Mouse (Mus musculus): ENCODE measurements around the gene Zfp526.

Zfp526 gene

DNA sequence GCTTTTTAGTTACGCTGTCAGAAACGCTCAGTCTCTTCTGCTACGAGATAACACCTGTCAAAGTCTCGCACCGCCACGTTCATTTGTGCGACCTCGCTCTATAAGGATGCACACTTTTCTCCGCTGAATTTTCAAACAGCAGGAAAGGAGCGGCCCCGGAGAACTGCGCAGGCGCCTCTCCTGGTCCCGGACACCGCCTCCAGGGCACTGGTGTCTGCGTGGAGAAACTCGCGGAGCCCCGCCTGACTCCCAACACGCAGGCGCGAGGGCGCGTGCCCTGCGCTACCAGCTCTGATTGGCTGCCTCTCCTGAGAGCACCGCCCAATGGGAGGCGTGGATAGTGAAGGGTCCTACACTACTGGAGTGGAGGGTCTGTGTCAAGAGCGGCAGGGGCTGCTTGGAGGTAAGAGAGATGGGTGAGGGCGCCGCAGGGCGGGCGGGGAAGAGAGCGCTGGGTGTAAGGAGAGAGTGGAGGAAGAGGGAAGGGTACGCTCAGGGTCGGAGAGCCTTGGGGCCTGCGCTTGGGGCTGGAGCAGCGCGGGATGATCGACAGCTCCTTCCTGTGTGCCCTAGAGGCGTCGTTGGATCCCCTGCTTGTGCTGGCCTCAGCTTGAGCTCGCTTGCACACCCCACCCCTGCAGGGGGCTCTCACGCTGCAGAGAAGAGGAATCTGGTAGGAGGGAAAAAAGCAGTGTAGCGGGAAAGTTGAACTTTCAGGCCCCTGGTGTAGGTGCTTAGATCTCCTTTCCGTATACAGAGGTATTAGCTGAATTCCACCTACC is at the start of gene Zfp526:
Zfp526 (plus strand) TSS at position 324 of the 782 bp plus-strand sequence.
- DNase-seq: peak; percentile 99

DNA sequence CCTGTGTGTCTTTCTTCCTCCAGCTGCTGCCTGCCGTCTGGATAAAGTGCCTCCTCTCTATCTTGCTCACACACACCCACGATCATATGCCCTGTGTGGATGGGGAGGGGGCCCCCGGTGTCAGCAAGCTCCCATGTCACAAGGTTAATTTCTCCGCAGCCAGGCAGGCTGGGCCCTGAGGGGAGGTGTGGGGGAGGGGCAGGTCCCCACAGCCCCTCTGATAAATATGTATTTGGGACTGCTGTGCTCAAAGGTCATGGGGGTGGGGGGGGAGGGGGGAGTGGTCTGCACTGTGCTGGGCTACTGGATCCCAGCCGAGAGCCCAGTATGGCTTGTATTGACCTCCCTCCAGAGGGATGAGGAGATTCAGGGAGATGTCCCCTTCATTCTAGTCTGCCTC is 48.6 kb upstream of the Zfp526 start:
- DNase-seq: no peak

DNA sequence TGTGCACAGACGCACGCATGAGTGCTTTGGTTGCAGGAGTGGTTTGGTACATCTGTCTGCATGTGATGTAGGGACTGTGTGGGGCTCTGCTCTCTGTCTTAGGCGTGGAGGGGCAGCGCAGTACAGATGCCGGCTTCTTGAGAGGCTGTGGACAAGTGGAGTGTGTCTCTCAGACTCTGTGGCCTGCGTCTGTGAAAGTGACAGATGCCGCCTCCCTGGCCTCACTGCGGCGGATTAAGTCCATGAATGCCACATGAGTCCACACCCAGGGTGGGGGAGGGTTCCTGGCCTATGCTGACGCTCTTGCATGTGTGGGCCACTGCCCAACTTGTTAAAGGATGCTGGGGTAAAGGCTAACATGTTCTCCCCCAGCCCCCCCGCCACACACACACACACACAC is 46.9 kb upstream of the Zfp526 start:
- no peak for DNase-seq

DNA sequence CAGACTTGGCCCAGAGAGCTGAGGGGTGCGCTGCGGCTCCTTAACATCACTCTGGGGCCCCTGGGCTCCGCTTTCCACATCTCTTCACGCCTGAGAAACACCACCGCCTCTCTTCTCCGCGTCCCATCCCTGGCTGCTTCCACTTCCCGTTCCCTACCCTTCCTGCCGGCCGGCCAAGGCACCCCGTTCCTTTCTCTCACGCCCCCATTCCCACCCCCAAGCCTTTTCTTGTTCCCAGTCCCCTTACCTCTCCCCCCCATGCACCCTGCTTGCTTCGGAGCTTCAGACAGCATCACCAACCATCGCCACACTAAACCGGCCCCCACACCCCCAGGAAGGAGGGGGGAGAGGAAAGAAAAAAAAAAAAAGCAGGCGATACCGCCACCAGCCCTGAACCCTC is 42.9 kb upstream of the Zfp526 start:
- no peak for DNase-seq

DNA sequence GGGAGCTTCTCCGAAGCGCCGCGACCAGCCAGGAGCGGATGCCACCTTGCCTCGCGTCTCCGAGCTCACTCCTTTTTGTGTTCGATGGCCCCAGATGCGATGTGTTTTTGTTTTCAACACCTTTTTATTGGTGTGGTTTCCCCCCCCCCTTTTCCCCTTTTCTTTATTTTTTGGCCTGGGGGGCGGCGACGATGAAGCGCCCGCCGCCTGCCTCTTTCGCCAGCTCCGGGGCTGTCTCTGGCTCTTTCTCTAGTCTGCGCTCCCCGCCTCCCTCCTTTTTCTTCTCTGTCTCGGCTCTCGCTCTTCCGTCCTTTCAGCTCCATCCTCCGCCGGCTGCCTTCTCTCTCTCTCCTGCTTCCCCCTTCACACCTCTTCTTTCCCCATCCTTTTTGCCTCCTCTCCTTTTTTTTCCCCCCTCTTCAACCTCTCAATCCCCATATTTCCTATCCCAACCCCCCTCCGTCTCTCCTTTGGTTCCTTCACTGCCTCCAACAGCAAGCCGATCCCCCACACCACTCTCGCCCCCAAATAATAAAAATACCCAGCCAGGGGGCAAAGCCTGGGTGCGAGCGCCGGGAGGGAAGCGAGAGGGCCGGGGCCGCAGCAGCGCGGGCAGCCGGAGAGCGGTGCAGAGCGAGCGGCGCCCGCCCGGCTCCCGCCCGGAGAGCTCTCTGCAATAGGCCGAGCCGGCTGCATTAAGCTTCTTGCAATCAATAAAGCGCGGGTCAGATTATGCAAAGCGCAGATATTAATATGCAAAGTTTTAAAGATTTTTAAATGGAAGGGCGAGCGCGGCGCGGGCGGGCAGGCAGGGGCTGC is 42.2 kb upstream of the Zfp526 start:
- DNase-seq: no peak

DNA sequence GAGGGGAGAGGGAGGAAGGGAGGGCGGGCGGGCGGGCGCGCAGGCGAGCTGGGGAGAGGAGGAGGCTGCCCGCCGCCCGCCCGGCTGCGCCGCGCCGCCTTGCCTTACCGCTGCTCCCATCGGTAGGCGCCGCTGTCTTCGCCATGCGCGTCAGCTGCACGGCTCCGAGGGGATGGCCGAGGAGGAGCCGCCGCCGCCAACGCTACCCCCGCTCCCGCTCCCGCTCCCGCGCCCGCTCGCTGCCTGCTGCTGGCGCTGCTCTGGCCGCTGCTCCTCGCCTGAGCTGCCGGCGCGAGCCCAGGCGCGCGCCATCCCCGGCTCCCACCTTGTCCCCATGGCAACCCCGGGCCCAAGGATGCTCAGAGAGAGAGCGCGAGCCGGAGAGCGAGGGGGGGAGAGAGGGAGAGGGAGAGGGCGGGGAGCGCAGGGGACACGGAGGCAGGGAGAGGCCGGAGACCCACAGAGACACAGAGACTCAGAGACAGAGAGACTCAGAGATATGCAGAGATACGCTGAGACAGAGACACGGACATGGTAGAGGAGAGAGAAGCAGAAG is 41.5 kb upstream of the Zfp526 start, which contains the start of gene Pou2f2:
Pou2f2 (minus strand) TSS at position 121 of the 556 bp plus-strand sequence.
- peak; percentile 63 for DNase-seq

DNA sequence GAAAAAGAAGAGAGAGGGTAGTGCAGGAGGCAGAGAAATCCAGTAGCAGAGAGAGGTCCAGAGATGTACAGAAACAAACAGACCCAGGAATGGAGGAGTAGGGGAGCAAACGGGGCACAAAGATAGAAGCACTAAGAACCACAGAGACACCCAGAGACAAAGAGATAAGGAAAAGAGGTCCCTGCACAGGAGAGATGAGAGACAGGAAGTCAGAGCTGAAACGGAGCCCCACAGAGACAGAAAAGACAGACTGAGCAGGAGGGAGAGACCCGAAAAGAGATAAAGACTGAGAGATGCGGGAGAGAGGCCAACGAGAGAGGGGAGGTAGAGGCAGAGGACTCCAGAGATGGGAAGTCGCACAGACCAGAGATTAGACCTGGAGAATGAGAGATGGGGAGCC is 40.7 kb upstream of the Zfp526 start:
- no peak for DNase-seq

DNA sequence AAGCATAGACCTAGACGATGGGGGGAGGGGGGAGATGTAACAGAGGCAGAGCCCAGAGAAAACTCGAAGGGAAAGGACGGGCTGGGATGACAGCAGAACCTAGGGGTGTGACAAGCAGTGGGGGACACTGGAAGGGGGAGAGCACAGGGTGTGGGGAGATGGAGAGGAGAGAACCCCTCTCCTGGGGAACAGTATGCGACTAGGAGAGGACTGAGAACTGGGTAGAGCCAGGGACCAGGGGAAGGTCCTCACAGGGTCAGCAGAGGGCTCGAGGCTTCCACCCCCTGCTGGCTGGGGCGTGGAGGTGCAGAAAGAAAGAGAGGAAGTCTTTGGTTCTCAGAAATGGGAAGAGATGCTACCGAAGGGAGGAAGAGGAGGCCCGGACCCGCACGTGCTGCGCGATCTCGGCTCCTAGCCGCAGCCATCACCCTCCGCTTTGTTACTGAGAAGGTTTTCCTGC is 39.9 kb upstream of the Zfp526 start:
- DNase-seq: no peak

DNA sequence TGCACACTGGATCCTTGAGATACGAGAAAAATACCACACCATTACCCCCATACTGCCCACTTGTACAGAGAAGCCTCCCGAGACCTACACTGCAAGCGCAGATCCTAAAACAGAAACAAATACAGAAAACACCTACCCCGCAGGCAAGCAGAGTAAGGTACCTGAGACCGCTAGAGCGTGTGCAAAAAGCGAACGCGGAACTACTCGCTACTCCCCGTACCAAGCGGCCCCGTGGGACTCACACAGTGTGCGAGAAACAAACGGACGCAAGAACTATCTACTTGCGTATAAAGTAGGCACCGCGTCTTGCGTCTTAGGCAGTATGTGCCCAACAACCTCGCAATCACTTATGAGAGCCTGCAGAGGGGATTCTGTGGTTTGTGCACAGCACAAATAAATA is 39.4 kb upstream of the Zfp526 start:
- no peak for DNase-seq

DNA sequence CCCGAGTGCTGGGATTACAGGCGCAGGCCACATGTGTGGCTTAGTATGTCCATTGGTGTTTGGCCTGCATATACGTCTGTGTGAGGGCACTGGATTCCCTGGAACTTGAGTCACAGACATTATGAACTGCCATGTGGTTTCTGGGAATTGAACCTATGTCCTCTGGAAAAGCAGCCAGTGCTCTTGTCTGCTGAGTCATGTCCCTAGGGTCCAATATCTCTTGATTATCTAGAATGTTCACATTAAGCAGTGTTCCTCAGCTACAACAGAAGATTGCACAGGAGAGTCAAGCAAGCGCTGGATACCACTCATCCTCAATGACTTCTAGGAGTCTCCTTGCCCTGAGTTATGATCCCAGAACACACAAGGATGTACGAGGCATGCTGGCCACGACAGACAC is 37.1 kb upstream of the Zfp526 start:
- DNase-seq: no peak

DNA sequence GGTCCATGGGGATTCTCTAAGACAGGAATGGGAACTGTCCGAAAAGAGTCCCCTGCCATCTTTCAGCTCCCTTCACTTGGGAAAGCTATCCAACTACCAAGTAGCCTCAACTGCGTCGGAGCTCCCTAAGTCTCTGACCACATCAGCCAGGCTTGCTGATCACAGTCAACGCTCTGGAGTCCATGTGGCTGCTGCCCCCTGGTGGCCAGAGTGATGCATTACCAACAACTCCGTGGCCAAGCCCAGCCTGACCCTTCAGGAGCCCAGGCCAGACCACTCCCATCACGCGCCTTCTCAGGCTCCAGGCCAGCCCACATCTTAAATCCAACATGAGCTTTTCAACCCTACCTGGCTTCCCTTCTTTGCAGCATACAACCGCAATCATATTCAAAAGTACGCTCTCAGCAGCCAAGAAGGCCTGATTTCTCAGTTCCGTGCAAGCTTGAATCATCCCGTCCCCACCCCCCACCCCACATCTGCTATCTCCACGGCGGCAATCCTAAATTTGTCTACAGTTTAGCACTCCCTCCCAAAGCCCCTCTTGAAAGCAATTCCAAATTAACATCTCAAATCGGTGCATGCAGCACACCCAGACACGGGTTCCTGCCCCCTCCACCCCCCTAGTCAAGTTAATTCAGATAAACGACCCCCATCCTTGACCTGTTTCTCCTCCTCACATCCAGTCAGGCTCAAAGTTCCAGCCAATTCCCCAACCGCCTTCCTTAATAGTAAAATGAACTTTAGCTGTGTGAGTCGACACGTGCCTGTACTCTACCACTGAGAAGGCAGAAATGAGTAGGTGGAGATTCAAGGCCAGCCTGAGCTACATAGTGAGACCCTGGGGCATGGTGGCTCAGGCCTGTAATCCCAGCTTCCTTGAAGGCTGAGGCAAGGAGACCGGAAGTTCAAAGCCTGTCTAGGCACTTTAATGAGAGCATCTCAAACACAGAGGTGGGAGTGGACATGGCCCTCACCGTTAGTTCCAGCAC is 33.3 kb upstream of the Zfp526 start:
- peak; percentile 86 for DNase-seq

DNA sequence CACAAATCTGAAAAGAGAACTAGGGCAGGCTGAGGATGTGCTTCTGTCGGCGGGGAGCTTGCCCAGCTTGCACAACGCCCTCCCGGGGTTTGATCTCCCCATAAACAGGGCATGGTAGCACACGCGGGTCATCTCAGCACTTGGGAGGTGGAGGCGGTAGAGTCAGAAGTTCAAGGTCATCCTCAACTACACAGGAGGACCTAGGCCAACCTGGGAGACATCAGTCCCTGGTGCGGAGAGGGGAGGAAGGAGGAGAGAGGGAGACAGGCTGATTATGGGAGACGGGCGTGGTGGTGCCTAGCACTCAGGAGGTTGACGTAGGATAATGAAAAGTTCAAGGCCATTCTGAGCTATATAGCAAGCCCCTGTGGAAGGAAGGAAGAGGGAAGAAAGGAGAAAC is 30.4 kb upstream of the Zfp526 start:
- DNase-seq: no peak

DNA sequence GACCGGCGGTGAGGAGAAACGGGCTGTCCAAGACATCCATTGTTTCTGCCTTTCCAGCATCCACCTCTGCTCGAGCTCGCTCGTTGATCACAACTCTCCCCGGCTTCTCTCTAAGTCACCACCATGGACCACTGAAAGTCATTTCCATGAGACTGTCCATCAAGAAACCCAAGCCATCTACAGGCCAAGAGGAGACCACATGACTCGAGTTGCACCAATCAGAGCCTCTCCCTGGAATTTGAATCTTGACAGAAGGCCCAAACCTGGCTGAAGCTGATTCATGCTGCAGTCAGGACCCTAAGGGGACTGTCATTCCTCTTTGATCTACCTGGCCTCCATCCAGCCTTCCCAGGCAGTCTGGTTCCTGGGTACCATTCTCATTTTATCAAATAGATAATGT is 29.1 kb upstream of the Zfp526 start:
- DNase-seq: no peak

DNA sequence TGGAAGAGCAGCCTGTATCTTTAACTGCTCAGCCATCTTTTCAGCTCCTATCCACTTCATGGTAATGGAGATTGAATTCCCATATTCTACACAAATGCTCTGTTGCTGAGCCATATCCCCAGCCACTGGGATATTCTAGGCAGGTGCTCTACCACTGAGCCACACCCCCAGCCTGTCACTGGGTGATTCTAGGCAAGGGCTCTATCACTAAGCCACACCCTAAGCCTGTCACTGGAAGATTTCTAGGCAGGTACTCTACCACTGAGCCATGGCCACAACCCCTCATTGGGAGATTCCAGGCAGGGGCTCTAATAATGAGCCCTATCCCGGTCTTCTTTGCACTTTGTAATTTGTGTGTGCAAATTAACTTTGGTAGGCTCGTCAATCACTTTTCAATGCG is 26.1 kb upstream of the Zfp526 start:
- DNase-seq: no peak

DNA sequence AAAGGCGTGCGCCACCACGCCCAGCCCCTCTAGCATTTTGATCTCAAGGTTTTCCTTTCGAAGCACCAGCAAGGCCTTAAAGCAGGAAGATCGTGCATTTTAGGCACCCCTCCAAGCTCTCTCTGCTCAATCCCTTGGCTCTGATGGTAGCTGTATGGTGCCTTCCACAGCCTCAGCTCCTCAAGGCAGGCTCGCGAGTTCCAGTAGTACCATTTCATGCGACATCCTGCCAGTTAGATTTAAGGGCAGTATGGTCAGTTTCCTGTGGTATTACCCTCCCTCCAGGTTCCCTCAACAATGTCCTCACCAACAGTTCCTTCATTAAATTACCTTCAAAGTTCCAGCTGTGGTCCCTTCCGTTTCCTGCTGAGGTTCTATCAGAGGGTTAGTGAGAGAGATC is 25.1 kb upstream of the Zfp526 start:
- DNase-seq: no peak

DNA sequence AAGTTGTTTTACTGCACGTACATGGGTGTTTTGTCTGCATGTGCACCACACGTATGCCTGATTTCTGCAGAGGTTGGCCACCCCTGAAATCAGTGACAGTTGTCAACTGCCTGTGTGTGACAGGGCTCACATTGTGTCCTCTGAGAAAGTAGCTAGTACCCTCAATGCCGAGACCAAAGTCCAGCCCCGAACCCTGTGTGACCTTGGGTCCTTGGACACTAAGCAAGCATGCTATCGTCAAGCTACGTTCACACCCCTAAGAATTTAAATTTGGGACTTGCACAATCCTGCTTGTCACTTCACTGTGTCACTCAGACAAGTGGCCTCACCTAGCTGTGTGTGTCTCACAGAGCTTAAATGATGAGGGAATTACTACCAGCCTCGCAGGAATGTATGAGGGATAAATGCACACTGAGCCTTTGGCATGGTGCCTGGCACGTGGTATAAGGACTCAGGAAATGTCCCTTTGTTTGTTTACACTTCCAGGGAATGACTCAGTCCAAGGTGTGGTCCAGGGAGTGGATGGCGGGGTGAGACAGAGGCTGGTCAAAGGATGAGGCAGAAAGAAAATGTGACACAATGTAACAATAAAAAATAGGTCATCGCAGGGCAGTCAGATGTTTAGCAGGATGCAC is 23.7 kb upstream of the Zfp526 start:
- DNase-seq: peak; percentile 31

DNA sequence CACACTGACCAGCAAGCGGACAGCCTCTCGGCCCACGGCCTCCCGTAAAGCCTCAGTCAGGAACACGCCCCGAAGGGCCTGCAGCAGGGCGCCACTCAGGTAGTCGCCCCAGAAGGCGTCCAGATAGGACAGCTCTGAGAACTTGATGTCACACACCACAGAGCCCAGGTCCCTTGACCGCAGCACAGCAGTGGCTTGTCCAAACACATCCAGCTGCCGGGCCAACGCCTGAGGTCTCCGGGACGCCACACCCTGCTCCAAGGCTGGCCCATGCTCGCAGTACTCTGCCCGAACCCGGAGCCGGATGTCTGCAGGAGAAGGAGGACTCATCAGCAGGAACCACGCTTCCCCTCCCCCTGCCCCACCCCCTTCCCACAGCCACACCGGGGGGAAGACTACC is 17.6 kb upstream of the Zfp526 start:
- no peak for DNase-seq

DNA sequence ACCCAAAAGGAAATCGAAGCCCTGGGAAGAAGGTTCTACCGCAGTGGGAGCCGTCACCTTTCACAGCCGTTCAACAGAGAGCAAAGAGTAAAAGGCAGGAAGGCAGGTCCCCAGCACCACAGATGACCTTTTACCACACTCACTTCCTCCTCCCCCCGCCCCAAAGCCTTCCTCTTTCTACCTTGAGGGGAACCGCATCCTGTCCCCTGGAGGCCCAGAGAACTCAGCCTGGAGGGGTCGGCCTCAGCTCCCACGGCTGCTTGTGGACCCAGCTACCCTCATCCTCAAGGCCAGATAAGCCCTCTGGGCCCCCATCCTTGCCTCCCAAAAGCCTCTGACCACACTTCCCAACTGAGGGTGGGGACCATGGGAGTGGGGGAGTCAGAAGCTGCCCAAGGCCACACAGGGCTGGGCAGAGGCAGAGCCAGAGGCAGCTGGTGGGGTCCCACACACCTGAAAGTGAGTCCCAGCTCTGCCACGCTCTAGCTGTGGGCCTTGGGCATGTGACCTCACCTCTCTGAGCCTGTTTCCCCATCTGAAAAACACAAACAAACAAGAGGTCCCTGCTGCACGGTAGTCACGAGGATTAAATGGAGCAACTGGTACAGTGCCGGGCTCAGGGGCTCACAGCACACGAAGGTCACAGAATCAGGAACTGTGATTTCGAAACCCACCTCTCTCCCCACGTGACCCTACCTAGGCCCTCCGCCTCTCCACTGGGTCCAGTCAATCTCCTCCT is 15.7 kb upstream of the Zfp526 start:
- DNase-seq: no peak

DNA sequence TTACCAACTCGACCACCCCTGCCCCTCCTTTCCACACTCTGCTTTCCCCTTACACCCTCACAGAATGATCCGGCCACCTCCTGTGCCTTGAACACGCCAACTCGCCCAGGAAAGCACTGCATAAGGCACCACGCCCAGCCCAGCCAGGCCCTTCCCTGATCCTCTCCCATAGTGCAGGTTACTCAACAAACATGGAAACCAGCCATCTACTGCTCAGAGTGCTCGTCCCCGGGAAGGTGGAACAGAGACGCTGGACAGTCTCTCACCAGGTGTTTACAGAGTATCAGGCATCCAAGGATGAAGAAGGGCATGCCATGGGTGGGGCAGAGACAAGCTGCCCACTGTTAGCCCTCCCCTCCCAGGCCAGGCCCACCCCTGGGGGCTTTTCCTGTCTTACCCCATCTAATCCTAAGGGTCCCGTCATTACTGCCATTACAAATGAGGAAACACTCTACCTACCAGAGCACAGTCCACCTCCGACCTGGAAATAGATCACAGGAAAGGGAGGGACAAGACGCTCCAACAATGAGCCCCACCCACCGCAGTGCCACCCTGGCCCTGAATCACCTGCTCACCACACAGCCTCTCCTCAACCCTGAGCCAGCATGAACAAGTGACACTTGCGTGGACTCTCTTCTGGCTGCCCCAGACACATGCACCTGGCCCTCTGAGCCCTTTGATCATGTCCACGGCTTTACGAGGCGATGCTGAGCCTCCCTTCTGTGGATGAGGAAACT is 15.0 kb upstream of the Zfp526 start:
- no peak for DNase-seq

DNA sequence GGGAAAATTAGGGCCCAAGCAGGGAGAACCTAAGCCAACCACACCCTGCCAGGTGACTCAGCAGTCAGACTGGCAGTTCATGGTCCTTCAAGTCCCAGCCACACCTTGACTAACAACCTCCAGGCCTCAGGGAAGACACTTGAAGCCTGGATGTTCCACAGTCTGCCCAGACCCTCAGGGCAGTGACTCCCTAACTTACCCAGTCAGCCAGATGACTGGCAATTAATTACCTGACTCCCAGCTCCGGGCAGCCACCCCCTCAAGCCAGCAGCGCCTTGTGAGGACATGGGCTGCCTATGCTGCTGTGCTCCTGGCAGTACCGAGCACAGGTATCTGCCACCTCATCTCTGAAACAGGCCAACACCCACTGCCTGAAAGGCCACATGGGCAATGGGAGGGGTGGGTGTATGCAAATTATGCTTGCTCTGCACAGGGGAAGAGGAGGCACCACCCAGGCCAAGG is 12.0 kb upstream of the Zfp526 start:
- DNase-seq: no peak
